Mouse (Mus musculus) G1E (cell line): ENCODE results near the gene Brk1.

Experiments used
- CTCF ChIP-seq: IDR thresholded peaks from 2 replicates; pipeline ENCODE4 v1.5.1; 2012; ENCODE audit warnings: low read depth, low read length, inconsistent platforms, mixed read lengths
- TAL1 ChIP-seq: conservative IDR thresholded peaks from 2 replicates; pipeline ENCODE4 v1.6.1; 2012; ENCODE audit warnings: low read depth, low read length, inconsistent platforms, mixed read lengths

GRCm38 (mm10) chr6:113644808-113645207 is 40.2 kb downstream of the Brk1 start:
- TF ChIP-seq TAL1 (no peak), CTCF (no peak)
